Comparison of ENCODE assay signal across 26 mouse cellular contexts in the genomic region with DNA sequence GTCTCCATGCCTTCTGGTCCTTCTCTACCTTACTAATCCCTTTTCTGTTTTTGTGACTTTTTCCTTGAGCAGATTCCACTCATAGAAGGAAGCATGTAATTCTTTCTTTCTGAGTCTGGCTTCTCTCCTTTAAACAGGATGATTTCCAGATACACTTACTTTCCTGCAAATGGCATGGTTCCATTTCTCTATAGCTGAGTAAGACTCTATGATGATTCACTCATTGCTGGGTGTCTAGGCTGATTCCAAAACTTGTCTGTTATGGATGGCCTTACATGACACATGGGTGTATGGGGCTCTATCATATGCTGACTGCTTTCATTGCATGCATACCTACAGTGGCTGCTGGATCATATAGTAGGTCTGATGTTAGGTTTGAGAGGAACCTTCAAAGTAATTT. TPM values are rescaled to one million over a fixed set of nuclear protein-coding genes. Genes with fewer than 3 reads are reported as not detected.
DNase-seq lines count a peak whose midpoint lies in the region; ATAC-seq lines count a peak whose summit lies in the region.
"Had no signal": no experiment of that assay in that cellular context is flagged by ENCODE, and none has a peak within 500 bp of the region (broad histone marks: within the 10 kb centered on the region; RNA-seq: fewer than 3 reads in every experiment).

No protein-coding gene starts in this region.

- peak; percentile 94 for ATAC-seq in frontal cortex, adult (ENCODE audit: low TSS enrichment)
- no peak for ATAC-seq in megakaryocyte-erythroid progenitor cell, adult 5-6 weeks (replicated peaks; ENCODE audit: low FRiP score, low TSS enrichment, poor library complexity, severe bottlenecking)
- ATAC-seq: activated CD4-positive, CD25-positive, alpha-beta regulatory T cell, adult 4 months; CD4-positive, CD25-positive, alpha-beta regulatory T cell, adult 4 months; forebrain, embryonic 14.5 days; forebrain, embryonic 16.5 days; Patski had no signal

- no peak for DNase-seq in frontal cortex, postnatal 25 days (ENCODE audit: low spot score in 2 of 2)
- peak; percentile 6 for DNase-seq in Muller cell, postnatal 12 days (ENCODE audit: inconsistent ontology term)
- peak; percentile 41 for DNase-seq in brain, adult 2 months (ENCODE audit: low read depth, low spot score)
- peak; percentile 8 for DNase-seq in telencephalon, adult 2 months (ENCODE audit: low read depth, low spot score)
- DNase-seq in cerebellum, postnatal 14 days: no peak
- DNase-seq in left cerebral cortex, adult 9 months (ENCODE audit: low spot score in 2 of 2): no peak
- DNase-seq: adrenal gland, adult 8-10 months; adrenal gland, postnatal 25 days; B cell, adult 2 months; cerebellum, adult 11-12 months; cerebellum, adult 2 months; cerebellum, adult 9-10 months; cerebellum, postnatal 10 days; cerebellum, postnatal 36 days; embryo, embryonic 11 days; gastrocnemius, adult 2 months had no signal

RNA-seq across cellular contexts. Expression of a gene that starts 4.6 kb away (rescaled TPM):
- total RNA-seq in megakaryocyte-erythroid progenitor cell, adult 5-6 weeks (2014; fragmentation: Nextera tagmentation): not detected in 2 replicates
- total RNA-seq in megakaryocyte-erythroid progenitor cell, adult 5-6 weeks (2017): not detected in 2 replicates
- total RNA-seq: adrenal gland, adult 18-20 months; adrenal gland, adult 8-10 months; adrenal gland, postnatal 25 days; CH12.LX; common myeloid progenitor, adult 5-6 weeks had no signal

Comparison
In these comparisons a context has a peak if more than half of its experiments do, and no peak if none do; other contexts are left out.
1. DNase-seq: peak in Muller cell, postnatal 12 days (single experiment), brain, adult 2 months (single experiment) and telencephalon, adult 2 months (single experiment); none in frontal cortex, postnatal 25 days (0 of 2), cerebellum, postnatal 14 days (0 of 2) and left cerebral cortex, adult 9 months (0 of 2).